Mouse (Mus musculus): ENCODE results near the gene Kcnma1.

GRCm38 (mm10) chr14:23385776-23386608 is 628.3 kb downstream of the Kcnma1 start:
- TF ChIP-seq POLR2A (IDR thresholded peaks at IDR 0.05; ENCODE audit: extremely low read depth, insufficient read depth, low read length) (no peak), CTCF (IDR thresholded peaks at IDR 0.05; ENCODE audit: low read depth, low read length) (no peak)

Measured in liver, adult 2 months (tissue).